Mouse (Mus musculus) liver, embryonic 12.5 days (tissue): ENCODE data around the gene Ltbr. TPM values are rescaled to one million over a fixed set of nuclear protein-coding genes. Genes with fewer than 3 reads are reported as not detected.

Experiments
- ATAC-seq: fragments of 200-750 bp; cut with Nextera tagmentation; 2 replicates; pipeline ENCODE4 v1.8.0; 2017; ENCODE audit warnings: moderate number of reproducible peaks, mild to moderate bottlenecking, moderate library complexity
- H3K27ac ChIP-seq: fragments of 300-500 bp; sonication (generic); 2 replicates; pipeline ENCODE4 v1.5.1; 2016; ENCODE audit warnings: mild to moderate bottlenecking
- H3K27me3 ChIP-seq: fragments of 300-500 bp; sonication (generic); replicated peaks from 2 replicates; pipeline ENCODE4 v1.6.1; 2016; ENCODE audit warnings: mild to moderate bottlenecking, moderate library complexity
- H3K36me3 ChIP-seq: fragments of 300-500 bp; sonication (generic); 2 replicates; pipeline ENCODE4 v1.6.1; 2016; ENCODE audit warnings: mild to moderate bottlenecking, moderate library complexity
- H3K4me1 ChIP-seq: fragments of 300-500 bp; sonication (generic); 2 replicates; pipeline ENCODE4 v1.6.1; 2016
- H3K4me2 ChIP-seq: fragments of 300-500 bp; sonication (generic); 2 replicates; pipeline ENCODE4 v1.6.1; 2016; ENCODE audit warnings: mild to moderate bottlenecking, moderate library complexity
- H3K4me3 ChIP-seq: fragments of 300-500 bp; sonication (generic); 2 replicates; pipeline ENCODE4 v1.5.1; 2016; ENCODE audit warnings: mild to moderate bottlenecking, moderate library complexity
- H3K9ac ChIP-seq: fragments of 300-500 bp; sonication (generic); 2 replicates; pipeline ENCODE4 v1.6.1; 2016; ENCODE audit warnings: mild to moderate bottlenecking, moderate library complexity
- H3K9me3 ChIP-seq: fragments of 300-500 bp; sonication (generic); replicated peaks from 2 replicates; pipeline ENCODE4 v1.6.1; 2016; ENCODE audit warnings: mild to moderate bottlenecking, moderate library complexity
- WGBS: fragments of 180-500 bp; shearing (Covaris S2); methylation state at CpG from one replicate; pipeline ENCODE4 v1.1.7; 2016; ENCODE audit not compliant: insufficient replicate concordance; 5-methylcytosine and 5-hydroxymethylcytosine counted together
- polyA plus RNA-seq: library from polyadenylated mRNA; unstranded; fragments of >200 nt; fragmentation: Nextera tagmentation; extraction: Ambion mirVana; gene quantifications from 2 replicates; pipeline ENCODE4 v1.2.1, GENCODE M21; 2016

The Ltbr gene
- polyA plus RNA-seq, 1 experiment from 2014 or later = 22.9 TPM

DNA sequence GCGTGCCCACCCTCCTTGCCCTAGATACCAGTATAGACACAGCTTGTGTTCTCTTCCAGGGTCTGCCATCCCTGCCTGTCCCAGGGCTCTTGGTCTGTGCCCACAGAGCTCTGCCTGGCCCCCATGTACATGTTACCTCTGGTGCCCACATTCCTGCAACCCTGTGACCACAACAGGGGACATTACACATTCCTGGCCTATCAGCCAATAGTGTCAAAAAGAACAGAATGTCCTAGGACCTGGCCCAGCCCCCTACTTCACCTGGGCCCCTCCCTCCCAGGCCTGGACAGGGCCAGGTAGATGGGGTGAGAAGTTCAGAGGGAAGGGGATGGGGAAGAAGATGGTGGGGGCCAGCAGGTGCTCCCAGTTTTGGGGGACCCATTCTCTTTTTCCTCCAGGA lies 6.6 kb upstream of the Ltbr start, which contains the start of gene Scnn1a:
Gene Scnn1a, plus strand, starts transcription at position 337 of the 400 bp plus-strand sequence.
- Histone ChIP-seq H3K4me2 (peak within 1 kb of the TSS; percentile 13; the same call in 1 of the 2 replicates), H3K27ac (no peak within 1 kb of the TSS), H3K4me1 (peaks cover 5% of the 10 kb centered on the region; the same call in 1 of the 2 replicates), H3K9ac (no peak within 1 kb of the TSS), H3K27me3 (peaks cover 56% of the 10 kb centered on the region), H3K4me3 (no peak within 1 kb of the TSS), H3K36me3 (no peaks in the 10 kb centered on the region), H3K9me3 (no peaks in the 10 kb centered on the region)
- ATAC-seq = no peak
- 55% methylated on average over 1 of the region's 1 CpGs for WGBS

DNA sequence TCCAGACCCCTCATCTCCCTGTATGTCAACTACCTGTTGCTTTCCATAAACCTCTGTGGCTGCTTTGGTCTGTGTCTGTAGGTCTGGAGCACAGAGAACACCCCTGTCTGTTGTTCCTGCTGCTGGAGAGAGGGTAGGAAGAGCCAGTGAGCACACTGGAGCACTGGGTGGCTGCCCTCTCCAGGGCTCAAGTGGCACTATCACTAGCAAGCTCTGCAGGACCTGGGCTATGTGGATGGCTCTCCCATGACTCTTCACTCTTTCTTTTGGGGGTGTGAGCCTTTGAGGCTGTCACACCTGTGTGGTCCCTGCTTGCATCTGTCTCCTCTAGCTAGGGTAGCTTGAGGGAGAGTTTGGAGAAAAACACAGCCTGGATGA lies 6.2 kb upstream of the Ltbr start:
- no peak overlapping the region for H3K9ac ChIP-seq
- H3K27me3 ChIP-seq = peaks cover 56% of the 10 kb centered on the region
- H3K36me3 ChIP-seq = no peaks in the 10 kb centered on the region
- no peak overlapping the region for H3K4me2 ChIP-seq
- H3K27ac ChIP-seq = no peak overlapping the region
- H3K9me3 ChIP-seq = no peaks in the 10 kb centered on the region
- H3K4me1 ChIP-seq = peaks cover 5% of the 10 kb centered on the region; the same call in 1 of the 2 replicates
- H3K4me3 ChIP-seq = no peak overlapping the region
- no peak for ATAC-seq

DNA sequence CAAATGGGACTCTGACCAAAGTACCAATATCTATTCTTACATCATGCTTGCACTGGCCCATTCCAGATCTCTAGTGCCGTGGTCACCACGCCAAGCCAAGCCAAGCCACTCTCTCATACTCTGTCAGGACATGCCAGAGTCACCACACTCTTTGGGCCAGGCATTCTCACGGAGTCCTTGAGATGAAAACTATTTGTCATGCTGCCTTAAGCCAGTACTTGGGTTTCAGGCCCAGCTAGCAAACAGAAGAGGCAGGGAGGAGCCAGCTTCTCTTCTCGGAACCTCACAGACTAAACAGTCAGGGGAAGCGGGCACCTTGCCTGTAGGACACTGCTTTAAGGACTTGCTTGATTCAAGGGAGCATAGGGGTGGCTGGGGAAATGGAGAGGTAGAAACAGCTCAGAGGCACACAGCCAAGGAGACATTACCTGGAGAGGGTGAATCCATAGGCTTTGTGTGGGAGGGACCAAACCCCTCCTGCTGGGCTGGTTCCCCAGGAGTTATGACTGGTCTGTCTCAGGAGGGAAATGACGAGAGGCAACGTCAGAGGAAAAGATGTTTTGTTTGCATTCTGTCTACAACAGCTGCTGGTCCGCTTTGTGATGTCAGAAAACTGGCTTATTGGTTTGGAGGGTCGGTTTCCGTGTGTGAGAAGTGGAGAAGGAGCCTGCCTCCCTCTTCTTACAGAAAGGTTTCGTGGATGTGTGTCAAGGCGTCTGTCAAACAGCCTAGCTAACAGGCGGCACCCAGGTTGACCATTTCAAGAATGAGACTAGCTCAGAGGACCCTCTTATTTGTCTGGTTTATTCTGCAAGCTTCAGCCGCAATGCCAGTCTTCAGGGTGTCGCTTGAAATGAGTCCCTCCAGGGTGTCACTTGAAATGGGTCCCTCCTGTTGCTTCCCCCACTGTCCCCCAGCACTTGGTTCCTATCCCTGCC lies 5.6 kb upstream of the Ltbr start:
- no peak overlapping the region for H3K27ac ChIP-seq
- no peaks in the 10 kb centered on the region for H3K9me3 ChIP-seq
- H3K4me1 ChIP-seq = peaks cover 8% of the 10 kb centered on the region
- H3K4me3 ChIP-seq = no peak overlapping the region
- H3K4me2 ChIP-seq = no peak overlapping the region
- no peak for ATAC-seq
- no peak overlapping the region for H3K9ac ChIP-seq
- WGBS = 48% methylated on average over 15 of the region's 15 CpGs
- no peaks in the 10 kb centered on the region for H3K36me3 ChIP-seq
- H3K27me3 ChIP-seq = peaks cover 57% of the 10 kb centered on the region

DNA sequence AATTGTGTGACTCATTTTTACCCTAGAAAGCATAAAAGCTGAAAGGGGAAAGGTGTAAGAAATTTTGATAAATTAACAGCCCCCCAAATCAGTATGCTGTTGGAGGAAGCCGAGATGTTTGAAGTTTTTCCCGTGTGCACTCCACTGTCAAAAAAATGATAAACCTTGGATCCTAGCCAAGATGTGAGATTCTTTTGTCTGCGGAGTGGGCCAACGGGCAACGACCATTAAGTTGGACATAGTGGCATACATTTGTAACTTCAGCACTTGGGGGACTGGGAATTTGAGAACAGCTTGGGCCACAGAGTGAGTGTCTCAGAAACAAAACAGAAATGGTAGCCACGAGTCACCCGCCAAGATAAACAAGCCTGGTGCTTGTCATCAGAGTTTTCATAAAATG lies 3.4 kb upstream of the Ltbr start:
- Histone ChIP-seq H3K27me3 (peaks cover 57% of the 10 kb centered on the region), H3K9me3 (no peaks in the 10 kb centered on the region), H3K9ac (no peak overlapping the region), H3K36me3 (no peaks in the 10 kb centered on the region), H3K4me2 (no peak overlapping the region), H3K4me1 (peaks cover 26% of the 10 kb centered on the region), H3K27ac (no peak overlapping the region), H3K4me3 (no peak overlapping the region)
- ATAC-seq = no peak
- WGBS = 69% methylated on average over 7 of the region's 7 CpGs

DNA sequence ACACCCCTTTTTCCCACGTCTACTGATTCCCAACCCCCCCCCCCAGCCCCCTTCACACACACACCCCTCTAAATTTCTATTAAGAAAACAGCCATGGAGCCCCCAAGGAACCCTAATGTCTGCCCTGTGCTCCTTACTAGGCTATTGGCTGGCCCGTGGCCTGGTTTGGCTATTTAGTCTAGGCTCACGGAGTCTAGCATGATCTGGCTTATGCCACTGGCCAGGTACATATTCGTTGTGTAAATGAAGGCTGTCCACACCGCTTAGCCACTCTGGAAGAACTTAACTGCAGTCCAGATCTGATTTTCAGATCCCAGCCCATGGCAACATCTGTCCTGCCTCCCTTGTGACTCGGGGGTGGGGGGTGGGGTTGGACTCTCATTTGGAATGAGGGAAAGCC lies 1.1 kb upstream of the Ltbr start:
- ATAC-seq = no peak
- 61% methylated on average over 6 of the region's 6 CpGs for WGBS
- H3K4me3 ChIP-seq = no peak overlapping the region
- H3K4me1 ChIP-seq = peaks cover 24% of the 10 kb centered on the region
- H3K27me3 ChIP-seq = peaks cover 34% of the 10 kb centered on the region
- H3K9ac ChIP-seq = no peak overlapping the region
- H3K9me3 ChIP-seq = no peaks in the 10 kb centered on the region
- H3K36me3 ChIP-seq = peaks cover 7% of the 10 kb centered on the region; the same call in 1 of the 2 replicates
- no peak overlapping the region for H3K27ac ChIP-seq
- H3K4me2 ChIP-seq = no peak overlapping the region

DNA sequence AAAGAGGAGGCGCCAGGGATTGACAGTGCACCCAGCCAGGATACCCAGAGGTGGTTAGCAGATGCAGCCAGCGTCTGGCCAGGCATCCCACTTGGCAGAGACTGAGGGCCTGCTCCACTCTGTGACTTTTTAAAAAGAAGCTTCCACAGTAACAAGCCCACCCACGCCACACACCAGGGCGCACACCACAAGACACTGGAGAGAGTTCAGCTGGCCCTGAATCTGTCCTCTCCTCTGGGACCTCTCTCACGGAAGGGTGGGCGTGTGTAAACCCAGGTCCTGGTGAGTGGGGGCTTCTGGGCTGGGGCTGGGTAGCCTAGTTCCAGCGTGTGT lies 512 bp upstream of the Ltbr start:
- H3K4me1 ChIP-seq = peaks cover 27% of the 10 kb centered on the region
- H3K4me2 ChIP-seq = peak overlapping the region; percentile 69
- H3K9me3 ChIP-seq = no peaks in the 10 kb centered on the region
- H3K27me3 ChIP-seq = peaks cover 28% of the 10 kb centered on the region
- peak overlapping the region; percentile 53 for H3K4me3 ChIP-seq
- WGBS = 47% methylated on average over 7 of the region's 7 CpGs
- 0 out of 2 replicates have a peak overlapping the region, but pooled peaks have one; percentile 60 for H3K9ac ChIP-seq
- H3K36me3 ChIP-seq = peaks cover 12% of the 10 kb centered on the region
- H3K27ac ChIP-seq = peak overlapping the region; percentile 71; the same call in 1 of the 2 replicates
- ATAC-seq = peak; percentile 6

DNA sequence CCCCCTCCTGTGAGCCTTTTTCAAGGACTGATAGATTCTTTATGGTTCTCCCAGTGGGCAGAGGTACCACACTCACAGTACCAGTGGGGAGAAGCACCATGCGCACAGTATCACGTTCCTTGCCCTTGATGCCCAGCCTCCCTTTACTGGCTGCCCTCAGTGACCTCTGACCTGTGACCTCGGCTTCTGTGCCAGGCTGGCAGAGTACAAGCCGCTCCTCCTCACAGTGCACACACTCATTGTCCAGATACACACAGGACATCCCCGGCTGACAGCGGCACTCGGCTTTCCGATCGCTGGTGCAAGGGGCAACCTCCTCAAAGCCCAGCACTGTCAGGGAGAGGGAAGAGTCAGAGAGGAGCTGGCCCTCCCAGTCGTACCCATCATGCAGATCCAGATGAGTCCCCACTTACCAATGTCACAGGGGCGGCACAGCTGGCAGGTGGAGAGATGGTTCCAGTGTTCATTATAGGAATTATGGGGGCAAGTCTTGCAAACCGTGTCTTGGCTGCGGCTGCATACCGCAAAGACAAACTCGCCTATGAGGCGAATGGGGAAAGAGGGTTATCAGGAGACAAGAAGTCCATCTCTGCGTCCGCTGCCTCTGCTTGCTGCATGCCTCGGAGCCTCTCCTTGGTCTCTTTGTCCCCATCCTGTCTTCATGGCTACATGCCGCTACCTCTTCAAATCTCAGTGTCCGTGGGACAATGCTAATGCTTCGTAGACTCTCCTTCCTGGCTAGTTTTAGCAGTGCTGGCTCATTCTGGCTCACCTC lies 917 bp downstream of the Ltbr start:
- 49% methylated on average over 22 of the region's 22 CpGs for whole genome bisulfite sequencing
- Histone ChIP-seq H3K27ac (peak overlapping the region; percentile 71; the same call in 1 of the 2 replicates), H3K36me3 (peaks cover 26% of the 10 kb centered on the region), H3K4me3 (peak overlapping the region; percentile 53), H3K4me1 (peaks cover 27% of the 10 kb centered on the region), H3K27me3 (peaks cover 24% of the 10 kb centered on the region), H3K4me2 (peak overlapping the region; percentile 69), H3K9me3 (no peaks in the 10 kb centered on the region), H3K9ac (peak overlapping the region; percentile 60)
- no peak for ATAC-seq

DNA sequence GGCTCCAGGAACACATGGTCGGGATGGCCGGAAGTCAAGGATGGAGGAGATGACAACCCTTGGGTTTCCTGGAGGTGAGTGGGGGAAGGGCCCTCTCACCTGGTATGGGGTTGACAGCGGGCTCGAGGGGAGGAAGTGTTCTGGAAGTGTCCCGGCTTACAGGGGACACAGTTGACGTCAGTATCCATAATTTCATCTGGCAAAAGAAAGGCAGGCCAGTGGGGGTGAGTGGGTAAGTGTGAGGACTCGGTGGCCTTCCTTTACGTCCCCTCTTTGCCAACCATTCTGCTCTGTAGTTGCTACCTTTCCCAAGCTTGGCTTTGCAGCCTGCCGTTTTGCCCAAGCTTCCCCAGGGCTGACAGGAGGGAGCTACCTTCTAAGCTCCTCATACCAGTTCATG lies 1.5 kb downstream of the Ltbr start:
- peaks cover 31% of the 10 kb centered on the region for H3K36me3 ChIP-seq
- H3K27me3 ChIP-seq = peaks cover 24% of the 10 kb centered on the region
- ATAC-seq = no peak
- H3K4me2 ChIP-seq = peak overlapping the region; percentile 69
- H3K4me1 ChIP-seq = peaks cover 27% of the 10 kb centered on the region
- WGBS = 75% methylated on average over 9 of the region's 9 CpGs
- H3K27ac ChIP-seq = no peak overlapping the region
- peak overlapping the region; percentile 53 for H3K4me3 ChIP-seq
- no peaks in the 10 kb centered on the region for H3K9me3 ChIP-seq
- H3K9ac ChIP-seq = no peak overlapping the region

DNA sequence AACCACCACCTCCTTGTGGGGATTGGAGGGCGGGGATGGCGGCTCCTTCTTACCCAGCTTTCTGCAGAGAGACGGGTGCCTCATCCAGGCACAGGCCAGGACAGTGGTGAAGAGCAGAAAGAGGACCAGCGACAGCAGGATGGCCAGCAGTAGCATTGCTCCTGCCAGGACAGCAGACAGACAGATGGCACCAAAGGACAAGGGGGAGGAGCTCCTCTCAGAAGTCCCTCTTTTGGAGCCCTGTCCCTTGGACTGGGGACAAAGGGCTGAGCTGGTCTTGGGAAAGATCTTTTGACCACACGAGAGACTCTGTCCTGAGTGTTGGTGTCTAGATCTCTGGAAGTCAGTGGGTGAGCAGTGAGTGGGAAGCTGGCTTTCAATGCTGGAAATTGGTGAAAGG lies 4.3 kb downstream of the Ltbr start:
- Histone ChIP-seq H3K27me3 (peaks cover 20% of the 10 kb centered on the region), H3K4me3 (no peak overlapping the region), H3K4me1 (peaks cover 26% of the 10 kb centered on the region), H3K27ac (no peak overlapping the region), H3K9ac (no peak overlapping the region), H3K4me2 (no peak overlapping the region), H3K36me3 (peaks cover 44% of the 10 kb centered on the region), H3K9me3 (0 out of 2 replicates have a peak, but pooled peaks cover 3% of the 10 kb centered on the region)
- ATAC-seq = no peak
- 53% methylated on average over 5 of the region's 5 CpGs for WGBS

DNA sequence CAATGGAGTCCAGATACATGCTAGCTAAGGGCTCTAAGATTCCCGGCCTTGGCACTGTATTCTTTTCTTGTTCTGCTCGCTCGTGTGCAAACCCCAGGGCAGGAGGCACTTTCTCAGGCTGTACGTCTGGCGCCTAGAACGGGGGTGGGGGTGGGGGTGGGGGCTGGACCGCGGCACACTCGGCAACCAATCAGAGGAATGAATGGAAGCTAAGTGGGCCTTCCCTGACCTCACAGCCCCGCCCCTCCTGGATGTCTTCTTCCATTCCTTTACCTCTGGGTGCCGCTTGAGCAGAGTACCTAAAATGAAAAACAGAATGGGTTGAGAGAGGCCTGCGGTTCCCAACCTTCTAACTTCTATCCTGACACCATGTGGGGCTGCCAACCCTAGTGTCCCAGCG lies 4.8 kb downstream of the Ltbr start:
- peaks cover 21% of the 10 kb centered on the region for H3K4me1 ChIP-seq
- H3K36me3 ChIP-seq = peaks cover 44% of the 10 kb centered on the region
- H3K4me2 ChIP-seq = no peak overlapping the region
- no peak overlapping the region for H3K9ac ChIP-seq
- H3K27me3 ChIP-seq = peaks cover 16% of the 10 kb centered on the region
- no peak overlapping the region for H3K4me3 ChIP-seq
- no peak overlapping the region for H3K27ac ChIP-seq
- no peak for ATAC-seq
- H3K9me3 ChIP-seq = 0 out of 2 replicates have a peak, but pooled peaks cover 3% of the 10 kb centered on the region
- WGBS = 37% methylated on average over 13 of the region's 13 CpGs

DNA sequence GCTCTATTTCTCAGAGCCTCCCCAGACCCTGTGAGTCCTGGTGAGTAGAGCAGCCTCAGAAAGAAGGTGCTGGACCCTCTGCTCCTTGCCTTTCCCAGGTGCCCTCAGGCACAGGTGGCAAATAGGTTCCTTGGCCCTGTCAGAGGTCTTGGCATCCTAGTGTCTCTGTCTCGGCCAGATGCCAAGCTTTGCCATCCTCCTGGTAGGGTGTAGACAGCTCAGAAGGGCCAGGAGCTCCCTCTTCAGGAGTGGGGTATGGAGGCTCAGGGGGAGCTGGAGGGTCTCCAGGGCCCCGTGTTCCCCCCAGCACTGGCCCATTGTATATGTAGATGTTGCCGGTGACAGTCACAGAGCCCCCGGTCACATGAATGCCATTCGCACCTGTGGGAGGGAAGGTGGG lies 6.6 kb downstream of the Ltbr start:
- peaks cover 44% of the 10 kb centered on the region for H3K36me3 ChIP-seq
- H3K4me1 ChIP-seq = peaks cover 5% of the 10 kb centered on the region
- ATAC-seq = no peak
- H3K27me3 ChIP-seq = no peaks in the 10 kb centered on the region
- H3K9ac ChIP-seq = no peak overlapping the region
- H3K4me2 ChIP-seq = no peak overlapping the region
- 82% methylated on average over 5 of the region's 5 CpGs for WGBS
- H3K27ac ChIP-seq = no peak overlapping the region
- no peak overlapping the region for H3K4me3 ChIP-seq
- 0 out of 2 replicates have a peak, but pooled peaks cover 3% of the 10 kb centered on the region for H3K9me3 ChIP-seq

DNA sequence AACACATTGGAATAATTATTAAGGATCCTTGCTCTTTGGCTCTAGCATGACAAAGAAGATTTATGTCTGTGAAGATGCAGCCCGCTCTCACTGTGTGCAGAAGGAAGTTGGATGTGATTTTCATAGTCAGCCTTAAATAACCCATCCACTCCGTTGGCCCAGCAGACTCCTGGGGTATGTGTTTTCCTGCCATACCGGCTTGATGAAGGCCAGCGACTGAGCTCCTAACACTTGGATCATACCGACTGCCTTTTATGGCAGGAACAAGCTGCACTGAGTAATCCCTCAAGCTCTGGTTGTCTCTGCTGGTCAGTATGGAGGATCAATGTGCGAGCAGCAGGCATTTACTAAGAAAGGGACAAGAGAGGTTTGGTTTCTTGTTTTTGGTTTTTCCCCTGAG lies 8.2 kb downstream of the Ltbr start:
- 0 out of 2 replicates have a peak, but pooled peaks cover 3% of the 10 kb centered on the region for H3K9me3 ChIP-seq
- no peak overlapping the region for H3K4me3 ChIP-seq
- H3K27ac ChIP-seq = no peak overlapping the region
- 69% methylated on average over 6 of the region's 6 CpGs for WGBS
- no peak for ATAC-seq
- no peak overlapping the region for H3K4me2 ChIP-seq
- peaks cover 3% of the 10 kb centered on the region; the same call in 1 of the 2 replicates for H3K4me1 ChIP-seq
- no peak overlapping the region for H3K9ac ChIP-seq
- H3K36me3 ChIP-seq = peaks cover 38% of the 10 kb centered on the region
- H3K27me3 ChIP-seq = no peaks in the 10 kb centered on the region
